Mouse (Mus musculus) stomach, postnatal 0 days (tissue): Measurements from ENCODE around the gene Hsh2d.

Experiments used
- CTCF ChIP-seq: IDR thresholded peaks from 2 replicates; pipeline ENCODE4 v1.5.1; 2016; ENCODE audit warnings: antibody characterized with exemption, low read depth, mild to moderate bottlenecking, moderate library complexity
- EP300 ChIP-seq: optimal IDR thresholded peaks from 2 replicates; pipeline ENCODE3; 2016; ENCODE audit warnings: antibody characterized with exemption

GRCm38 (mm10) chr8:72215060-72215459 is 25.6 kb downstream of the Hsh2d start:
- TF ChIP-seq EP300 (no peak), CTCF (peak; percentile 79)
